Mouse (Mus musculus): ENCODE data around the gene Ppp4r2.

Gene Ppp4r2

GRCm38 (mm10) chr6:100833355-100833754, at the start of gene Ppp4r2:
TSS of gene Ppp4r2 (plus strand) at chr6:100833622.
- peak; percentile 84 for DNase-seq (ENCODE audit: extremely low read depth, insufficient read length, low spot score)

DNA sequence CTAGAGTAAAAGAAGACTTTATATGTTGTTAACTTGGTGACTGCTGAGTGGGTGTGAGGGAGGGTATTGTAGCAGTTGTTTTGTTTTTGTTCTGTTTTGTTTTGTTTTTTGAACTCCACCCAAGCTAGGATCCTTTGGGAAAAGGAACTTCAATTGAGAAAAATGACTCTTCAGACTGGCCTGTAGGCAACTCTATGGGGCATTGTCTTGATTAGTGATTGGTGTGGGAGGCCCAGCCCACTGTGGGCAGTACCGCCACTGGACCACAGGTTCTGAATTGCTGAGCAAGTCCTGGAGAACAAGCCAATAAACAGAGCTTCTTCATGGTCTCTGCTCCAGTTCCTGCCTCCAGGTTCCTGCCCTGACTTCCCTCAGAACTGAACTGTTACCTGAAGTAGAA, 45.7 kb upstream of the Ppp4r2 start:
- DNase-seq (ENCODE audit: extremely low read depth, insufficient read length, low spot score): no peak

DNA sequence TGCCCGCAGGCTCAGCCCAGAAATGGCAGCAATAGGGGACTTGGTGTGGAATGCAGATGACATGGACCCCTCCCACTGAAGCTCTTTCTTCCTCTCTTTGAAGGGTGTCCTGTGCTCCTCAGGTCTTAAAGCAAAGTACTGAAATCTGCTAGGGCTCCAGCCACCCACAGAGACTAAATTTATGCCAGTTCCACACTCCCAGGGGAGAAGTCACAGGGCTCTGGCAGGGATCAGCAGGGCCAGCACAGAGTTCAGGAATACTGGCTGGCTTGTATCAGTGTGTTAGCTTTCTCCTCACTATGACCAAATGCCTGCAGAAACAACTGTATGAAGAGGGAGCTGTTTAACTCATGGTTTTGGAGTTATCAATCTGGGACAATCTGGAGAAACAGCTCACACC, 44.3 kb upstream of the Ppp4r2 start:
- DNase-seq (ENCODE audit: extremely low read depth, insufficient read length, low spot score): no peak

DNA sequence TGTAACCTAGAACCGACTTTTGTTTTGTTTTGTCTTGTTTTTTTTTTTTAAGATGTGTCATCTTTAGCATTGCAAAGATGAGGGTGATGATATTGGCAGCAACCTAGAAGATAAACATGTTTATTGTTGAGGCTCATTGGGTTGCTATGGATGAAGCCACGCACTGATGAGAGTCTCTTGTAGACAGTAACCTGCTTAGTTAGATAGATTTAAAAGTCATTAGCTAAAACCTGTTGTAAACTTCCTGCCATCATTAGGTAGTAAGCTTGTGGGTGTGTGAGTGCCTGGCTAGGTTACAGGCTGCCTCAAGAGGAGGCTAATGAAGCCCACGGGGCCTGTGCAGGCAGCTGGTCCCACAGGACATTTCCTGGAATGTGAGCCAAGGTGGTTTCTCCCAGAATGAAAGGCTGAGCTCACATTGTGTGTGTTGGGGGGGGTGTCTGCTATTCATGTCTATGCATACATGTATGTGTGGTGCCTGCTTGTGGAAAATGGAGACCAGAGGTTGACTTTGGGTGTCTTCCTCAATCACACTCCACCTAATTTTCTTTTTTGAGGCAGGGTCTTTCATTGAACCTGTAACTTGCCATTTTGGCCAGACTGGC, 41.3 kb upstream of the Ppp4r2 start:
- DNase-seq (ENCODE audit: extremely low read depth, insufficient read length, low spot score): no peak

DNA sequence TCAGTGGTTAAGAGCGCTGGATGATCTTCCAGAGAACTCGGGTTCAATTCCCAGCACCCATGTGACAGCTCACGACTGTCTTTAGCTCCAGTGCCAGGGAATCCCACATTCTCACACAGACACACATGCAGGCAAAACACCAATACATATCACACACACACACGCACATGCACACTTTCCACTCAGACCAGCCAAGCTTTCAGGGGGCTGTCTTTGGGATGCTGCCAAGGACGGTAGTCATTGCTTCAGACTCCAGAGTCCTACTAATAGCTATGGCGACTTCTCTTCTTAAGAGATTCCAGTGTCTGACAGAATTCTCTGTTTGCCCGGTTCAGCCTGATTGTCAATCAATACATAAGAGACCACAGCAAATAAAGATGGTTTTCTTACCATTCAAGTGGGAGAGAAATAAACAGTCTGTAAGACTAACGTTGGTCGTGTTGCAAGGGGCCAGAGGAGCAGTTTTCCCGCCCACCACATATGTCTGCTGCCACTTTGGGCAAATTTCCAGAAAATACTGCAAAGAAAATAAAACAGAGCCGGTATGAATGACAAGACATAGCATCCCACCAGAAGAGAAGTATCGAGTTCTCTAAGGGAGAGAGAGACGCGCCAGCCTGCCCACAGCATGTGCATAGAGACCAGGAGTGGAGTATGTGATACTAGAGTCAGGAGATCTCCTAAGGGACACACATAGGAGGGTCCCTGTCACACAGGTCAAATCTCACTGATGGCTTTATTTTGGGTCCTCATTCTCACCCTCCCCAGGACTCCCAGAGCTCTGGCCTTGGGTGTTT, 40.3 kb upstream of the Ppp4r2 start:
- DNase-seq (ENCODE audit: extremely low read depth, insufficient read length, low spot score): no peak

DNA sequence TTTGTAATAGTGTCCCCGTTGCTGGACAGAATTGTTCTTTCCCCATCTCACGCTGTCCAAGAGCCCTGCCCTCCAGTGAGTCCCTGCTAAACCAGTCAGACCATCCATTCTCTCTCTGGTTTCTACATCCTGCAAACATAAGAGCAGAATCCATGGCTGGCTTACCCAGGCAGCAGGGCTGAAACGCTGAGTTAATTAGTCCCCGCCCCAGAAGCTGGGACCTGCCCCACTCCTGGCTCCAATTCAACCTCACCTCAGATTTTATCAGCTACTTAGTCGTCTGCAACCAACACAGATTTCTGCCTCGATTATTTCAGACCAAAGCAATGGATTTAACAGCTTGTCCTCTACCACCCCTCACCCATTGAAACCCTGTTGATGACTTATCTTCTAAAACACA, 37.6 kb upstream of the Ppp4r2 start:
- peak; percentile 20 for DNase-seq (ENCODE audit: extremely low read depth, insufficient read length, low spot score)

DNA sequence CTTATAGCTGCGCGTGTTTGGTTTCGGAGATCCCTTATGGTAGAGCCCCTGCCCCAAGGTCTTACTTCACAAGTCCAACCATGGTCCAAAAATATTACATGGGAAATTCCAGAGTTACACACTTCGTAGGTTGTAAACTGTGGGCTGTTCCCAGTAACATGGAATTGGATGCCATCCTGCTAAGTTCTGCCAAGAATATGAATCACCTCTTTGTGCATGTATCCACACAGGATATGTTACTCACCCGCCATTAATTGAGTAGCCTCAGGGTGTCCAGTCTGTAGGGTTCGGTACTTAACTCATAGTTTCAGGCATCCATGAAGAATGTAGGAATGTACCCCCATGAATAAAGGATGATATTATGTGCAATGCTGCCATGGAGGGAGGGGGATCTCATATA, 34.1 kb upstream of the Ppp4r2 start:
- peak; percentile 68 for DNase-seq (ENCODE audit: extremely low read depth, insufficient read length, low spot score)

DNA sequence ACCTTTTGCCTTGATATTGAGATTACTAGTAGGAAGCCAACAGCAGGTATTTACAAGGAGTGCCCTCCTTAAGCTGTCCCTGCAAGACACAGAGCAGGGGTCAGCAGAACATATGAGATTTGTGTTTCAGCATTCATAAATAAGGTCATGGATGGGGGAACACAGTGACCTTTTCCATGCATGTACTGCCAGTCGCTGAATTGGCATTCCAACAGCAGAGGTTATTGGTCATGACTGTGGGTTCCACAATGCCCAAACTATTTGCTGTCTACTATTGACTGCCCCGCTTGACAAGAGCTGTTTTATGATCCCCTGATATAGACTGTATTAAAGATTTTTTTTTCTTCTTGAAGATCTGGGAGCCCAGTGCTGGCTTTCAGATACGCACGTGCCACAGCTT, 33.7 kb upstream of the Ppp4r2 start:
- DNase-seq (ENCODE audit: extremely low read depth, insufficient read length, low spot score): no peak

DNA sequence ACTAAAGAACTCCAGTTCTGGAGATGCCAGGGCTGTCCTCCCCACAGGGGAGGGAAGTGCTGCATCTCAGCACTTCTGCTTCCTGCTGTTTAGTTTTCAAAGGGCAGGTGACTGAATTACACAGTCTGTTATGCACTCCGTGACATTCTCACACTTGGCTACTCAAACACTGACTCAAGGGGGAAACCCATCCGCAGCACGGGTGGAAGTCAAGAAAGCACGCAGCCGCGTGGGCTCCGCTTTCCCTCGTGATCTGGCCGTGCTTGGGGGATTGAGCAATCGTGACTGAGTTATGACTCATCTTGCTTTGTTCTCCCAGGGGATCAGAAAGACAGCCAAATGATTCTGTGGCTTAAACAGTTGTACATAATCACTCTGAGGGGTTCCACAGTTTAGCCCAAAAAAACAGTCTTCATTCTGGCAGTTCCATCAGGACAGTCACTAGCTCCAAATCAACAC, 32.9 kb upstream of the Ppp4r2 start:
- DNase-seq (ENCODE audit: extremely low read depth, insufficient read length, low spot score): peak; percentile 80

- DNase-seq (ENCODE audit: extremely low read depth, insufficient read length, low spot score): no peak
Observed at GRCm38 (mm10) chr6:100802381-100803083, 30.9 kb upstream of the Ppp4r2 start.

- DNase-seq (ENCODE audit: extremely low read depth, insufficient read length, low spot score): no peak
Observed at GRCm38 (mm10) chr6:100803250-100803649, 30.2 kb upstream of the Ppp4r2 start.

GRCm38 (mm10) chr6:100807187-100807586, 26.2 kb upstream of the Ppp4r2 start:
- no peak for DNase-seq (ENCODE audit: extremely low read depth, insufficient read length, low spot score)

DNA sequence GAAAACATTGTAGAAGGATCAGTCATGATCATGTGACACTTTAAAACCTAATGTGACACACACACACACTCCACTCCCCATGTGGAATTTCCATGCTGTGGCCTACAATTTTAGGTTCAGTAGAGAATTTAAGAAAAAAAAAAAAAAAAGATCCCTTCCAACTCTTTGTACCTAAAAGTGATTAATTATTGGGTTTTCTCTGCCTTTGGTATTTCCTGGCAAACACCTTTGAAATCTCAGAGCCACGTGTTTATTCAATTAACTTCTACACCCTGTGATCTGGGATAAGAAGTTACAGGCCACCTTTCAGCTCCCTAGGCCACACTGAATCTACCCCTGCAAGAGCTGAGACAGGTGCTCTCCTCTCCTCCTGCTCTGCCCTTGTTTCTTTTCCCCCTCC, 25.7 kb upstream of the Ppp4r2 start:
- DNase-seq (ENCODE audit: extremely low read depth, insufficient read length, low spot score): no peak

DNA sequence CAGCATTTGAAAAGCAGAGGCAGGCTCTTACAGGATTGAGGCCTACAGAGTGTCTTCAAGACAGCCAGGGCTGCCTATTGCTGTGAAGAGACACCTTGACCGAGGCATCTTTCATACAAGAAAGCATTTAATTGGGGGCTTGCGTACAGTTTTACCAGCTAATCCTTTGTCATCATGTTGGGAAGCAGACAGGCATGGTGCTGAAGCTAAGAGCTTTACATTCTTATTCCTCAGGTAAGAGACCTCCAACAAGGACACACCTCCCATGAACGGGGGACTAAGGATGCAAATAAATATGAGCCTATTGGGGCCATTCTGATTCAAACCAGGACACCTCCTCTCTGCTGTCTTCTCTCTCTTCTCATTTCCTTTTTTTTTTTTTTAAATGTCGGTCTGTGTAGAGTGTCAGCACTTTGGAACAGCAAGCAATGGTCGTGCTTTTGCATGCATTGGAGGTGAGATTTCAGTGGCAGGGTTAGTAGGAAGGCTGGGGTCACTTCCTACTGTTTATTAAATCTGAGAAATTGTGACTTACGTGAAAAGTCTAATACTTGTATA, 25.1 kb upstream of the Ppp4r2 start:
- DNase-seq (ENCODE audit: extremely low read depth, insufficient read length, low spot score): no peak

DNA sequence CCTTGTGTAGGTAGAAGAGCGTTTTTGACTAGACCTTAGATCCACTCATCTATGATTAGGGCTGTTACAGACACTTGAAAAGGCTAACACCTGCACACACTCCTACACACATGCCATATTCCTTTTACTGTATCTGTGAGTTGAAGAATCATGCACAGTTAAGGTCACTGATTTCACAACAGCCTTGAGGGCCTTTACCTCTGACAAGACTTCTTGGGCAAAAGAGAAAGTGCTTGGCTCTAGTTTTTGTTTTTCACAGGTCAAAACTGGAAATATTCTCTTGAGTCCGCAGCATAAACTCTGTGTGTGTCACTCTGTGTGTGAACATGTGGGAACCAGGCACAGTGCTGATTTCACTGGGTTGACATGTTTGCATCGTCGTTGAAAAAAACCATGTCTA, 23.3 kb upstream of the Ppp4r2 start:
- no peak for DNase-seq (ENCODE audit: extremely low read depth, insufficient read length, low spot score)

- no peak for DNase-seq (ENCODE audit: extremely low read depth, insufficient read length, low spot score)
Observed at GRCm38 (mm10) chr6:100811731-100812130, 21.7 kb upstream of the Ppp4r2 start.

DNA sequence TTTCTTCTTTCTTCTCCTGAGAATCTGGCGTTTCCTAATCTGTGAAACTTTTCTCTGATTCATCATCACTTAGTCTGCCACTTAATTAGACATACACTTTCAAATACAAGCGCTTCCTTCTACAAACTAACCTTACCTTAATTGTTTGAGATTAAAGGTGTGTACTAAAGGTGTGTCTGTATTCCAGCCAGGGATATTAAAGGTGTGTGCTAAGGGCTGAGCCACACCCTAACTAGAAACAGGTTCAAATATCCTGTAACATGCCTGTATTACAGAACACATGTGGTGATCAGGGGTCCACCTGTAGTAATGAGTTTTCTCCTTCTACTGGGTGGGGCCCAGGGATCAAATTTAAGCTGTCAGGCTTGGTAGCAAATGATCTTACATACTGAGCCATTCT, 12.1 kb upstream of the Ppp4r2 start:
- DNase-seq (ENCODE audit: extremely low read depth, insufficient read length, low spot score): no peak

- no peak for DNase-seq (ENCODE audit: extremely low read depth, insufficient read length, low spot score)
Observed at GRCm38 (mm10) chr6:100823356-100823755, 10.1 kb upstream of the Ppp4r2 start.

DNA sequence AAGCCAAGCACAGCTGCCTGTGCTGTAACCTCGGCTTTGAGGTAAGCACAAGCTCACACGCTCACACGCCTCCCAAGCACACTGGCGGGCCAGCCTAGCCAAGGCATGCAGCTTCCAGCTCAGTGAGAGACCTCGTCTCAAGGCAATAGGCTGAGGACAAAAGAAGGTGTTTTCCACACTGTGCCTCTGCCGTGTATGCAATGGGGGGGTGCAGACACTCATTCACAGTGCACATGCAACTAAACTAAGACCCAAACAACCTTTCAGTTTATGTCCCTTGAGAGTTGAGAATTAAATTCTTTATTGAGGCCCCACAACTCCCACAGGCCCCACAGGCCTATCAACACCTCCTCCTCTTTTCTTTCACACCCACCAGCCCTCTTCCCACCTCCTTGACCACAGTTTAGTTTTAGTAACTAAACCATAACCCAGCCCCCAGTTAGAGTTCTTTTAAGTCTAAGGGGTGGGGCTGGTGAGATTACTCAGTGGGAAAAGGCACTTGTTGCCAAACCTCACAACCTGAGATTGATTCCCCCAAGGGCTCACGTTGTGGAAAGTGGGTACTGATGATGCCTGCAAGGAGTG, 8.9 kb upstream of the Ppp4r2 start:
- no peak for DNase-seq (ENCODE audit: extremely low read depth, insufficient read length, low spot score)

- DNase-seq (ENCODE audit: extremely low read depth, insufficient read length, low spot score): no peak
Observed at GRCm38 (mm10) chr6:100826046-100826445, 7.4 kb upstream of the Ppp4r2 start.

- DNase-seq (ENCODE audit: extremely low read depth, insufficient read length, low spot score): no peak
Observed at GRCm38 (mm10) chr6:100828565-100828964, 4.9 kb upstream of the Ppp4r2 start.
